Mouse (Mus musculus): ENCODE results near the gene Fam161b. TPM values are rescaled to one million over a fixed set of nuclear protein-coding genes. Genes with fewer than 3 reads are reported as not detected.

The Fam161b gene
- polyA plus RNA-seq, 1 experiment = 18.4 TPM

DNA sequence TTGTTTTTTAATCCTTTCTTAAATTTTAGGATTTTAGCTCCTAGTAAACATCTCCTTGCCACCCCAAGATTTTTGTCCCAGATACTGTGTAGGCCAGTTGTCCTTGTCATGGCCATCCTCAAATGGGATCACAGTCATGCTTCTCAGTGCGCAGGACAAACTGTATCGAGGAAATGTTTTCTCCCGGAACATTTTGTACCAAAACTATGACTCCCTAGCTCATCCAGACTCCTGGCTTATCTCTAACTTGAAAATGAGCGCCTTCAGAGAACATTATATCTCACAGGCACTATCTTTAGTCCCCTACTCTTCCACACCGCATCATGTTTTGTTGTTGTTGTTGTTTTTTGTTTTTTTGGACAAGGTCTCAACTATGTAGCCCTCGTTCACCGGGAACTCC lies 45.6 kb downstream of the Fam161b start:
- DNase-seq (ENCODE audit: low read depth) = no peak

DNA sequence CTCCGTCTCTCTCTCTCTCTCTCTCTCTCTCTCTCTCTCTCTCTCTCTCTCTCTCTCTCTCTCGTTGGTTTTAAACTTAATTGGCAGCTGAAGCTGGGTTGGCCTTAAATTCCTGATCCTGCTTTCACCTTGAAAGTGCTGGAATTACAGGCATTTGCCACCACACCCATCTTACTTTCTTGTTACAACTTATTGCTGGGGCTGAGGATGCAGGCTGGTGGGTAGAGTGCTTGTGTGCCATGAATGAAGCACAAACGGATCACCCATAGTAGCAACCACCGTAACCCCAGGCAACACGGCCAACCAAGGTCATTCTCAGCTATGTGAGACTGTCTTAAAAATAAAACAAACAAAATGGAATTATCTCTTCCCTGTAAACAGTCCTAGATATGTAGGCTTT lies 50.3 kb downstream of the Fam161b start:
- DNase-seq (ENCODE audit: low read depth) = no peak
- no peak for TF ChIP-seq CTCF (IDR thresholded peaks at IDR 0.05; ENCODE audit: borderline replicate concordance, extremely low read depth, insufficient read depth, insufficient read length)
- TF ChIP-seq POLR2A (IDR thresholded peaks at IDR 0.05; ENCODE audit: borderline replicate concordance, extremely low read depth, insufficient read depth, insufficient read length, poor library complexity, severe bottlenecking) = no peak

More for the DNA sequence above, 45.6 kb downstream of the Fam161b start:
- TF ChIP-seq POLR2A (IDR thresholded peaks at IDR 0.05; ENCODE audit: borderline replicate concordance, extremely low read depth, insufficient read depth, insufficient read length, poor library complexity, severe bottlenecking) (no peak), CTCF (IDR thresholded peaks at IDR 0.05; ENCODE audit: borderline replicate concordance, extremely low read depth, insufficient read depth, insufficient read length) (no peak)

DNA sequence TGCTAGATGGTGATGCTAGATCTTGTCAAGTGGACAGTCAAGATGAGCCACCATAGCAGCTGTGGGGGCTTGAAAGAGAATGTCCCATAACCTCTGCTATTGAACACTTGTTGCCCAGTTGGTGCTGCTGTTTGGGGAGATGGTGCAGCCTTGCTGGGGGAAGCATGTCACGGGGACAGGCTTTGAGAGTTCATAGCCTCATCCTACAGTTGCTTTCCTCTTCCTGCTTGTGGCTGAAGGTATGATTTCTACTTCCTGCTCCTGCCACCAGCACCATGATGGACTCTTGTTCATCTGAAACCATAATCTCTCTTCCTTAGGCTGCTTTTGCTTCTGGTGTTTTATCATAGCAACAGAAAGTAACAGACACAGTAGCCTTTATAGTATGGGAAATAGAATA lies 57.1 kb downstream of the Fam161b start:
- no peak for TF ChIP-seq POLR2A (IDR thresholded peaks at IDR 0.05; ENCODE audit: borderline replicate concordance, extremely low read depth, insufficient read depth, insufficient read length, poor library complexity, severe bottlenecking)
- TF ChIP-seq CTCF (IDR thresholded peaks at IDR 0.05; ENCODE audit: borderline replicate concordance, extremely low read depth, insufficient read depth, insufficient read length) = no peak
- DNase-seq (ENCODE audit: low read depth) = no peak

DNA sequence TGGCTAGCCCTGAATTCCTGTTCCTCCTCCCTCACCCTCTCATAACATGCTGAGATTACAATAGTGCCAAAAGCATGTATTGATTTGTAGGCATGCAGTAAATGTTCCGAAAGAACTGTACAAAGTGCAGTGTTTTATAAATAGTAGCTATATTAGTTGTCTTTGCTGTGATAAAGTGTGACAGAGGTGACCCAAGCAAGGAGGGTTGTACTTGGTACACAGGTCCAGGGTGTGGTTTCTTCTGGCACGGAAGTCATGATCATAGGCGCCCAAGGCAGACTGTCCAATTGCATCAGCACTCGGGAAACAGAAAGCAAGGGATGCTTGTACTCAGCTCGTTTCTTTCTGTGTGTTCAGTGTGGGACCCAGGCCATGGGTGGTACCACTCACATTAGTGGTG lies 57.5 kb downstream of the Fam161b start:
- TF ChIP-seq POLR2A (IDR thresholded peaks at IDR 0.05; ENCODE audit: borderline replicate concordance, extremely low read depth, insufficient read depth, insufficient read length, poor library complexity, severe bottlenecking) (no peak), CTCF (IDR thresholded peaks at IDR 0.05; ENCODE audit: borderline replicate concordance, extremely low read depth, insufficient read depth, insufficient read length) (no peak)
- DNase-seq (ENCODE audit: low read depth) = no peak

DNA sequence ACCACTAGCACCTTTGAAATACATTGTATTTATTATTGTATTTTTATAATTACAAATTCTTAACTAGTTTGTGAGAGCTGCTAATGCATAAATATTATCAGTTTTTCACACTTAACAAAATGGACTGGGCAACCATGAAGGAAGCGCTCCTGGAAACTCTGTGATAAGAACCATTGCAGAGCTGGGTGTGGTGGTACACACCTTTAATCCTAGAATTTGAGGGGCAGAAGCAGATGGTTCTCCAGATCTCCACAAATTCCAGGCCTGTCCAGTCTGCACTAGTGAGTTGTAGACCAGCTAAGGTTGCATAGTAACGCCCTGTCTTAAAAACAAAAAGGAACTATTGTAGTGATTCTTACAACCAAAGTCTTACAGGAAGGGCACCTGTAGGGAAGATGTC lies 62.4 kb downstream of the Fam161b start:
- no peak for TF ChIP-seq CTCF (IDR thresholded peaks at IDR 0.05; ENCODE audit: borderline replicate concordance, extremely low read depth, insufficient read depth, insufficient read length)
- TF ChIP-seq POLR2A (IDR thresholded peaks at IDR 0.05; ENCODE audit: borderline replicate concordance, extremely low read depth, insufficient read depth, insufficient read length, poor library complexity, severe bottlenecking) = no peak
- DNase-seq (ENCODE audit: low read depth) = no peak

DNA sequence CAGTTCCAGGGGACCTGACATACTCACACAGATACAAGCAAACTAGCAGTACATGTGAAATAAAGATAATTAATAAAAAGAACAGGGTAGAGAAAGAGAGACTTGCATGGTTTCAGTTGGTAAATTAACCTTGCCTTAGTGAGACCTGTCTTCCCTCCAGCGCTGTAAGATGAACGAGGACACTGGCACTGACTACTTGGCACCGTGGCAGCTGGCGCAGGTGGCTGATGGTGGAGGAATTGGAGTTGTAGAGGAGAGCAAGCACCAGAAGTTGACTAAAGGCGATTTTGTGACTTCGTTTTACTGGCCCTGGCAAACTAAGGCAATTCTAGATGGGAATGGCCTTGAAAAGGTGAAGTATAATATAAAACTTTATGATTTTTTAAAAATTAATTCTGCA lies 63.8 kb downstream of the Fam161b start:
- TF ChIP-seq POLR2A (IDR thresholded peaks at IDR 0.05; ENCODE audit: borderline replicate concordance, extremely low read depth, insufficient read depth, insufficient read length, poor library complexity, severe bottlenecking) (no peak), CTCF (IDR thresholded peaks at IDR 0.05; ENCODE audit: borderline replicate concordance, extremely low read depth, insufficient read depth, insufficient read length) (no peak)
- DNase-seq (ENCODE audit: low read depth) = no peak

Other genes starting within 250 kb of the Fam161b start
- 15.6 and 20.2 TPM in 2 replicates for gene Dnal1, start 247.5 kb downstream of the Fam161b start, polyA plus RNA-seq (2012; rRNA removed)
- 3.2 TPM in 2 replicates for gene Pnma1, start 213.3 kb downstream of the Fam161b start, polyA plus RNA-seq (2012; rRNA removed)
- gene Elmsan1, start 143.0 kb downstream of the Fam161b start, polyA plus RNA-seq (2012; rRNA removed) = 6.8 and 7.9 TPM in 2 replicates
- 7.2 and 10.3 TPM in 2 replicates for gene Ptgr2, start 76.6 kb downstream of the Fam161b start, polyA plus RNA-seq (2012; rRNA removed)
- 59.5 and 72.4 TPM in 2 replicates for gene Zfp410, start 45.0 kb downstream of the Fam161b start, polyA plus RNA-seq (2012; rRNA removed)
- gene Coq6, start 176 bp downstream of the Fam161b start, polyA plus RNA-seq (2012; rRNA removed) = 48.3 and 70.1 TPM in 2 replicates
- 7.1 and 9.8 TPM in 2 replicates for gene Entpd5, start 47.2 kb upstream of the Fam161b start, polyA plus RNA-seq (2012; rRNA removed)
- 3.4 TPM in 2 replicates for gene Bbof1, start 47.2 kb upstream of the Fam161b start, polyA plus RNA-seq (2012; rRNA removed)
- 14.3 and 15.2 TPM in 2 replicates for gene Rnf113a2, start 55.4 kb upstream of the Fam161b start, polyA plus RNA-seq (2012; rRNA removed)
- 18.0 and 19.3 TPM in 2 replicates for gene Aldh6a1, start 89.2 kb upstream of the Fam161b start, polyA plus RNA-seq (2012; rRNA removed)
- 24.5 and 40.8 TPM in 2 replicates for gene Lin52, start 89.6 kb upstream of the Fam161b start, polyA plus RNA-seq (2012; rRNA removed)
- 2.5 and 5.8 TPM in 2 replicates for gene Vsx2, start 207.9 kb upstream of the Fam161b start, polyA plus RNA-seq (2012; rRNA removed)